Comparison of ENCODE assay signal across 9 mouse cellular contexts in genomic region chr4:81251934-81252333, GRCm38 (mm10).
A peak's percentile ranks its signal among the peaks of the same experiment; 100 is the strongest.
DNase-seq lines count a peak whose midpoint lies in the region; ATAC-seq and TF ChIP-seq lines count a peak whose summit lies in the region.
"Had no signal": no experiment of that assay in that cellular context is flagged by ENCODE, and none has a peak within 500 bp of the region (broad histone marks: within the 10 kb centered on the region; RNA-seq: fewer than 3 reads in every experiment).

No protein-coding gene starts in this region.

- H3K36me3 ChIP-seq in neural tube, embryonic 15.5 days = no peaks in the 10 kb centered on the region
- no peaks in the 10 kb centered on the region for H3K36me3 ChIP-seq in forebrain, embryonic 12.5 days (replicated peaks)
- H3K36me3 ChIP-seq in kidney, embryonic 15.5 days = no peaks in the 10 kb centered on the region
- no peaks in the 10 kb centered on the region for H3K36me3 ChIP-seq in liver, adult 2 months (ENCODE audit: control insufficient read depth, insufficient read depth, low read length)
- H3K36me3 ChIP-seq: embryonic facial prominence, embryonic 15.5 days had no signal

- TF ChIP-seq CTCF in bone marrow macrophage, adult 2 months (IDR thresholded peaks at IDR 0.05; ENCODE audit: low read depth, low read length) = peak; percentile 73
- peak; percentile 74 for TF ChIP-seq CTCF in liver, adult 2 months (IDR thresholded peaks at IDR 0.05; ENCODE audit: low read depth, low read length)

- TF ChIP-seq POLR2A in bone marrow macrophage, adult 2 months (IDR thresholded peaks at IDR 0.05; ENCODE audit: borderline replicate concordance, low read depth, low read length) = no peak
- TF ChIP-seq POLR2A in liver, adult 2 months (IDR thresholded peaks at IDR 0.05; ENCODE audit: extremely low read depth, insufficient read depth, low read length) = no peak

- no peak overlapping the region for H3K27ac ChIP-seq in neural tube, embryonic 15.5 days (replicated peaks)
- no peak overlapping the region for H3K27ac ChIP-seq in bone marrow macrophage, adult 2 months (ENCODE audit: insufficient read depth, low read depth, low read length)
- no peak overlapping the region for H3K27ac ChIP-seq in forebrain, embryonic 12.5 days
- H3K27ac ChIP-seq in kidney, embryonic 15.5 days = no peak overlapping the region
- no peak overlapping the region for H3K27ac ChIP-seq in liver, adult 2 months (replicated peaks; ENCODE audit: insufficient read depth, low read depth, low read length)
- H3K27ac ChIP-seq: embryonic facial prominence, embryonic 15.5 days had no signal

- no peak overlapping the region for H3K4me2 ChIP-seq in neural tube, embryonic 15.5 days
- no peak overlapping the region for H3K4me2 ChIP-seq in forebrain, embryonic 12.5 days
- H3K4me2 ChIP-seq in kidney, embryonic 15.5 days = no peak overlapping the region
- H3K4me2 ChIP-seq: embryonic facial prominence, embryonic 15.5 days had no signal

- peak; percentile 69 for DNase-seq in neural tube, embryonic 10.5 days (ENCODE audit: extremely low spot score, low spot score)
- peak; percentile 46 for DNase-seq in liver, adult 2 months (ENCODE audit: extremely low read depth, low read depth, low spot score)
- DNase-seq in retina, adult 2 months (ENCODE audit: low read depth, low spot score) = peak; percentile 30

- WGBS in neural tube, embryonic 15.5 days = 9% methylated on average over 5 of the region's 5 CpGs
- WGBS in forebrain, embryonic 12.5 days = 9% methylated on average over 5 of the region's 5 CpGs
- 15% methylated on average over 5 of the region's 5 CpGs for WGBS in kidney, embryonic 15.5 days
- WGBS in liver, adult 2 months = 10% methylated on average over 5 of the region's 5 CpGs

- H3K9me3 ChIP-seq in neural tube, embryonic 15.5 days (replicated peaks) = no peaks in the 10 kb centered on the region
- H3K9me3 ChIP-seq in forebrain, embryonic 12.5 days = no peaks in the 10 kb centered on the region
- H3K9me3 ChIP-seq in kidney, embryonic 15.5 days (replicated peaks) = no peaks in the 10 kb centered on the region
- H3K9me3 ChIP-seq: embryonic facial prominence, embryonic 15.5 days had no signal

- H3K27me3 ChIP-seq in neural tube, embryonic 15.5 days (replicated peaks) = no peaks in the 10 kb centered on the region
- no peaks in the 10 kb centered on the region for H3K27me3 ChIP-seq in forebrain, embryonic 12.5 days
- H3K27me3 ChIP-seq in kidney, embryonic 15.5 days = no peaks in the 10 kb centered on the region
- no peaks in the 10 kb centered on the region for H3K27me3 ChIP-seq in liver, adult 2 months (ENCODE audit: control insufficient read depth, insufficient read depth, low read length)
- H3K27me3 ChIP-seq: embryonic facial prominence, embryonic 15.5 days had no signal

- H3K4me1 ChIP-seq in neural tube, embryonic 15.5 days = no peaks in the 10 kb centered on the region
- no peaks in the 10 kb centered on the region for H3K4me1 ChIP-seq in bone marrow macrophage, adult 2 months (ENCODE audit: control insufficient read depth, insufficient read depth, low read length)
- 0 out of 2 replicates have a peak, but pooled peaks cover 4% of the 10 kb centered on the region for H3K4me1 ChIP-seq in forebrain, embryonic 12.5 days
- peaks cover 5% of the 10 kb centered on the region; the same call in 1 of the 2 replicates for H3K4me1 ChIP-seq in kidney, embryonic 15.5 days
- peaks cover 10% of the 10 kb centered on the region; the same call in 1 of the 2 replicates for H3K4me1 ChIP-seq in liver, adult 2 months (ENCODE audit: control insufficient read depth, insufficient read depth, low read length)

- no peaks in the 10 kb centered on the region for H3K79me2 ChIP-seq in liver, adult 2 months (ENCODE audit: control insufficient read depth, insufficient read depth, low read length)

- H3K4me3 ChIP-seq in neural tube, embryonic 15.5 days (replicated peaks) = no peak overlapping the region
- H3K4me3 ChIP-seq in bone marrow macrophage, adult 2 months (ENCODE audit: insufficient read depth, low read length) = no peak overlapping the region
- no peak overlapping the region for H3K4me3 ChIP-seq in forebrain, embryonic 12.5 days (replicated peaks)
- H3K4me3 ChIP-seq in kidney, embryonic 15.5 days (replicated peaks) = no peak overlapping the region
- no peak overlapping the region for H3K4me3 ChIP-seq in liver, adult 2 months (ENCODE audit: insufficient read depth, low read depth, low read length)
- H3K4me3 ChIP-seq: embryonic facial prominence, embryonic 15.5 days had no signal

- no peak overlapping the region for H3K9ac ChIP-seq in neural tube, embryonic 15.5 days (replicated peaks)
- no peak overlapping the region for H3K9ac ChIP-seq in forebrain, embryonic 12.5 days
- H3K9ac ChIP-seq in kidney, embryonic 15.5 days = no peak overlapping the region
- H3K9ac ChIP-seq in liver, adult 2 months (ENCODE audit: low read depth, low read length) = no peak overlapping the region
- H3K9ac ChIP-seq: embryonic facial prominence, embryonic 15.5 days had no signal

- no peak for ATAC-seq in neural tube, embryonic 15.5 days (ENCODE audit: low FRiP score)
- peak; percentile 75; the same call in 1 of the 2 replicates for ATAC-seq in forebrain, embryonic 12.5 days (ENCODE audit: low FRiP score)
- 0 out of 2 replicates have a peak, but pooled peaks have one; percentile 61 for ATAC-seq in kidney, embryonic 15.5 days (replicated peaks; ENCODE audit: low FRiP score)
- ATAC-seq in inflammation-experienced regulatory T-cells, adult 6 months = no peak

Comparison
In these comparisons a context has a peak if more than half of its experiments do, and no peak if none do; other contexts are left out.
1. ATAC-seq: peak in forebrain, embryonic 12.5 days (single experiment) and kidney, embryonic 15.5 days (single experiment); none in neural tube, embryonic 15.5 days (single experiment) and inflammation-experienced regulatory T-cells, adult 6 months (single experiment).
2. Peak in every context shown above with its lines, with median percentiles within 50 percentile points of each other: DNase-seq.